Mouse (Mus musculus) liver, embryonic 18 days (tissue): ENCODE measurements around the gene Gadd45g. TPM values are rescaled to one million over a fixed set of nuclear protein-coding genes. Genes with fewer than 3 reads are reported as not detected.

Experiments
- polyA plus RNA-seq: library from polyadenylated mRNA; depleted of rRNA; stranded (reverse); fragments of >200 nt; gene quantifications from 2 replicates; pipeline ENCODE4 v1.2.3, GENCODE M21; 2012; rRNA removed

The Gadd45g gene
- polyA plus RNA-seq, result 19.5 and 24.1 TPM in 2 replicates

DNA sequence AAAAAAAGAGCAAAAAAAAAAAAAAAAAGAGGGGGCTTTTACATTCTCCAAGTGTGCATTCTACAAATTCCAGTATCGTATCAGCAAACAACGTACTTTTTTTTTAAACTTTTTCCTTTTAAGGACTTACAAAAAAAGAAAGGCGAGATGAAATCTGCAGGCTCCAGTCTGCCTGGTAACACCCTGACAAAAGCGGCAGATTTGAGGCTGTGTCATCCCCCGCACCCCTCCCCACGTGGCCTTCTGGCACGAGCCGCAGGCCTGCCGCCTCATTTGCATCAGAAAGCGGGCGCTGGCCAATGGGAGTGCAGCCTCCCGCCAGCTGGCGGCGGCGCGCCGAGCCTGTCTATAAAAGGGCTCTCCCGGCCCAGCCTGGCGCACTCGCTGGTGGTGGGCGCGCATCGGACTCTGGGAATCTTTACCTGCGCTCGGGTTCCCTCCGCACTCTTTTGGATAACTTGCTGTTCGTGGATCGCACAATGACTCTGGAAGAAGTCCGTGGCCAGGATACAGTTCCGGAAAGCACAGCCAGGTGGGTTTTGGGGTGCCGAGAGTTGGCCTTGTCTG lies at the start of gene Gadd45g:
Gadd45g (plus strand) TSS at position 378 of the 567 bp plus-strand sequence.

Other genes with a start within 250 kb of the Gadd45g start
- 173 and 197 TPM in 2 replicates for gene Cks2, start 201.4 kb upstream of the Gadd45g start, polyA plus RNA-seq
- 8.6 and 10.0 TPM in 2 replicates for gene Secisbp2, start 195.0 kb upstream of the Gadd45g start, polyA plus RNA-seq
- gene Sema4d, start 52.9 kb upstream of the Gadd45g start, polyA plus RNA-seq, result 3.4 and 3.7 TPM in 2 replicates